Mouse (Mus musculus) left cerebral cortex, postnatal 25 days (tissue): ENCODE results near the gene Eif4ebp2. TPM values are rescaled to one million over a fixed set of nuclear protein-coding genes. Genes with fewer than 3 reads are reported as not detected.

ENCODE experiments used
- DNase-seq, 2 experiments: peaks; one replicate each; pipeline ENCODE4 v3.0.0; 2022; ENCODE audit warnings: low spot score in 2 of 2, mixed read lengths in 1 of 2
- intact Hi-C: fragments of 180-260 bp; cut with DNase I; formaldehyde crosslinking; loops from one replicate; pipeline ENCODE4 v1.15.1; 2025
- total RNA-seq, 2 experiments: library from RNA; stranded (reverse); gene quantifications; 2 replicates each; pipeline ENCODE4 v1.2.3; 2021

Eif4ebp2 gene
- total RNA-seq, 2 experiments from 2014 or later = 47.7 to 51.4 TPM

- intact Hi-C loops = loop anchor here (5.0 kb wide), 1 partner anchor 192 kb away; no protein-coding TSS in a partner anchor
- no peak for DNase-seq
Measured at GRCm38 (mm10) chr10:61394476-61395136, 57.9 kb downstream of the Eif4ebp2 start.

GRCm38 (mm10) chr10:61392584-61392983 lies 59.9 kb downstream of the Eif4ebp2 start:
- intact Hi-C loops = no loop called here

GRCm38 (mm10) chr10:61390148-61390547 lies 62.3 kb downstream of the Eif4ebp2 start:
- intact Hi-C loops = no loop called here

More at GRCm38 (mm10) chr10:61392584-61392983, 59.9 kb downstream of the Eif4ebp2 start:
- DNase-seq = no peak

GRCm38 (mm10) chr10:61389020-61389419 lies 63.4 kb downstream of the Eif4ebp2 start:
- DNase-seq = no peak
- intact Hi-C loops = no loop called here

More at GRCm38 (mm10) chr10:61390148-61390547, 62.3 kb downstream of the Eif4ebp2 start:
- no peak for DNase-seq

- intact Hi-C loops = no loop called here
- DNase-seq = no peak
Measured at GRCm38 (mm10) chr10:61386284-61386683, 66.2 kb downstream of the Eif4ebp2 start.

- intact Hi-C loops = no loop called here
- DNase-seq = no peak
Measured at GRCm38 (mm10) chr10:61385174-61385573, 67.3 kb downstream of the Eif4ebp2 start.

- no peak for DNase-seq
- intact Hi-C loops = no loop called here
Measured at GRCm38 (mm10) chr10:61383715-61384047, 68.8 kb downstream of the Eif4ebp2 start.

- peak; percentile 48 to 57 for DNase-seq
- intact Hi-C loops = no loop called here
Measured at GRCm38 (mm10) chr10:61383021-61383714, 69.3 kb downstream of the Eif4ebp2 start, which contains the start of gene Pald1. Gene Pald1, minus strand, starts transcription at chr10:61383530.

GRCm38 (mm10) chr10:61382281-61382731 lies 70.2 kb downstream of the Eif4ebp2 start:
- intact Hi-C loops = no loop called here
- no peak for DNase-seq

- no peak for DNase-seq
- intact Hi-C loops = no loop called here
Measured at GRCm38 (mm10) chr10:61381823-61382222, 70.6 kb downstream of the Eif4ebp2 start.

- intact Hi-C loops = no loop called here
Measured at GRCm38 (mm10) chr10:61380186-61380585, 72.3 kb downstream of the Eif4ebp2 start.

GRCm38 (mm10) chr10:61379340-61380040 lies 73.0 kb downstream of the Eif4ebp2 start:
- intact Hi-C loops = no loop called here

More at GRCm38 (mm10) chr10:61380186-61380585, 72.3 kb downstream of the Eif4ebp2 start:
- DNase-seq = no peak

GRCm38 (mm10) chr10:61378698-61379097 lies 73.8 kb downstream of the Eif4ebp2 start:
- intact Hi-C loops = no loop called here
- DNase-seq = no peak

More at GRCm38 (mm10) chr10:61379340-61380040, 73.0 kb downstream of the Eif4ebp2 start:
- DNase-seq = no peak

Other genes starting within 250 kb of the Eif4ebp2 start
- gene Adamts14, start 179.2 kb downstream of the Eif4ebp2 start, total RNA-seq = under 1 TPM; 0.21 to 0.32 TPM
- not detected for gene Prf1, start 154.8 kb downstream of the Eif4ebp2 start, total RNA-seq
- 10 to 100 TPM in 1 of 2 experiments, 1 to 10 TPM in 1; 9.0 to 10.2 TPM for gene Pald1, start 69.1 kb downstream of the Eif4ebp2 start, total RNA-seq
- under 1 TPM; 0.21 to 0.28 TPM for gene Nodal, start 34.7 kb downstream of the Eif4ebp2 start, total RNA-seq
- gene Lrrc20, start 23.1 kb upstream of the Eif4ebp2 start, total RNA-seq = 10 to 100 TPM; 17.5 to 18.0 TPM
- 1 to 10 TPM; 1.5 to 1.6 TPM for gene Npffr1, start 142.8 kb upstream of the Eif4ebp2 start, total RNA-seq
- 100 to 1,000 TPM; 106 to 114 TPM for gene Ppa1, start 195.9 kb upstream of the Eif4ebp2 start, total RNA-seq
- 100 to 1,000 TPM; 118 to 131 TPM for gene Sar1a, start 227.6 kb upstream of the Eif4ebp2 start, total RNA-seq
- 10 to 100 TPM; 21.7 to 24.3 TPM for gene Tysnd1, start 242.9 kb upstream of the Eif4ebp2 start, total RNA-seq